Mouse (Mus musculus) C2C12 (cell line): ENCODE measurements around the gene Cenpe. TPM values are rescaled to one million over a fixed set of nuclear protein-coding genes. Genes with fewer than 3 reads are reported as not detected.

Source experiments
- H3K27me3 ChIP-seq: one replicate; pipeline ENCODE4 v1.6.1; 2011; ENCODE audit not compliant: control insufficient read depth, insufficient read depth, insufficient read length
- H3K36me3 ChIP-seq: one replicate; pipeline ENCODE4 v1.6.1; 2011; ENCODE audit not compliant: control insufficient read depth, insufficient read depth
- H3K4me3 ChIP-seq: one replicate; pipeline ENCODE4 v1.5.1; 2011; ENCODE audit warnings: mild to moderate bottlenecking, control low read depth; ENCODE audit not compliant: poor library complexity, insufficient read depth, severe bottlenecking
- H3K79me2 ChIP-seq: one replicate; pipeline ENCODE4 v1.6.1; 2011; ENCODE audit not compliant: control insufficient read depth, insufficient read depth
- H3K79me3 ChIP-seq: one replicate; pipeline ENCODE4 v1.6.1; 2011; ENCODE audit warnings: low read depth, control low read depth
- H3ac ChIP-seq: one replicate; pipeline ENCODE3; 2011; ENCODE audit warnings: low read depth; ENCODE audit not compliant: control insufficient read depth, insufficient read length
- CEBPB ChIP-seq: IDR thresholded peaks from one replicate; pipeline ENCODE4 v1.6.1; 2011; ENCODE audit warnings: low read depth, mild to moderate bottlenecking, control low read depth, moderate library complexity
- CTCF ChIP-seq: IDR thresholded peaks from one replicate; pipeline ENCODE4 v1.5.1; 2011; ENCODE audit not compliant: control insufficient read depth, insufficient read depth, insufficient read length
- FOSL1 ChIP-seq: IDR thresholded peaks from one replicate; pipeline ENCODE4 v1.8.0; 2011; ENCODE audit warnings: mild to moderate bottlenecking, low read length; ENCODE audit not compliant: poor library complexity, insufficient read depth, severe bottlenecking
- MAX ChIP-seq: IDR thresholded peaks from one replicate; pipeline ENCODE4 v1.6.1; 2011; ENCODE audit warnings: mild to moderate bottlenecking, control low read depth
- MYOD1 ChIP-seq: IDR thresholded peaks from one replicate; pipeline ENCODE4 v1.6.1; 2011; ENCODE audit warnings: low read depth; ENCODE audit not compliant: control insufficient read depth, insufficient read length
- MYOG ChIP-seq: IDR thresholded peaks from one replicate; pipeline ENCODE4 v1.6.1; 2011; ENCODE audit not compliant: control insufficient read depth, insufficient read length; ENCODE audit errors: extremely low read depth
- USF1 ChIP-seq: IDR thresholded peaks from one replicate; pipeline ENCODE4 v1.6.1; 2011; ENCODE audit warnings: low read depth, mild to moderate bottlenecking, control low read depth, moderate library complexity
- polyA plus RNA-seq: library from polyadenylated mRNA; unstranded; fragments of >200 nt; fragmentation: generic; extraction: Trizol; gene quantifications from one replicate; pipeline ENCODE4 v1.2.1, GENCODE M21; 2012; ENCODE audit warnings: missing spikeins

Gene Cenpe
- polyA plus RNA-seq, 1 experiment: 7.9 TPM

DNA sequence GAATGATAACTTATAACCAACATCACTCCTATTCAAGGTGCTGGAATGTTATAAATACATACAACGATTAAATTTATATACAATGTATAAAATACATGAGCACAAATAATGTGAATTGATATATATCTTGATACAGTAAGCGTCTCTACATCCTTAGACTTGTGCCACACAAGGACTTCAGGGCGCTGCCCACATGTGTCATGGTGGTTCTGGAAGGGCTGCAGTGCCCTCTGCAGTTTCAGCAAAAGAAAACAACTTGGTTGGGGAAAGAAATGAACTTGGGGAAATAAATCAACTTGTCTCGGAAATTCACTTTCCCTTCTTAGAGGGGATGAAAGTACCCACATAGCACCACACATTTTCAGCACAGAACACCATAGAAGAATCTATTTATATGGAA, 5.7 kb upstream of the Cenpe start:
- Histone ChIP-seq H3K79me3 (no peaks in the 10 kb centered on the region), H3K36me3 (no peaks in the 10 kb centered on the region), H3ac (no peak overlapping the region), H3K27me3 (no peaks in the 10 kb centered on the region), H3K4me3 (no peak overlapping the region), H3K79me2 (no peaks in the 10 kb centered on the region)
- TF ChIP-seq CTCF: no peak
- TF ChIP-seq MYOG: no peak
- TF ChIP-seq MAX: no peak
- no peak for TF ChIP-seq FOSL1
- no peak for TF ChIP-seq USF1
- TF ChIP-seq MYOD1: no peak
- no peak for TF ChIP-seq CEBPB

DNA sequence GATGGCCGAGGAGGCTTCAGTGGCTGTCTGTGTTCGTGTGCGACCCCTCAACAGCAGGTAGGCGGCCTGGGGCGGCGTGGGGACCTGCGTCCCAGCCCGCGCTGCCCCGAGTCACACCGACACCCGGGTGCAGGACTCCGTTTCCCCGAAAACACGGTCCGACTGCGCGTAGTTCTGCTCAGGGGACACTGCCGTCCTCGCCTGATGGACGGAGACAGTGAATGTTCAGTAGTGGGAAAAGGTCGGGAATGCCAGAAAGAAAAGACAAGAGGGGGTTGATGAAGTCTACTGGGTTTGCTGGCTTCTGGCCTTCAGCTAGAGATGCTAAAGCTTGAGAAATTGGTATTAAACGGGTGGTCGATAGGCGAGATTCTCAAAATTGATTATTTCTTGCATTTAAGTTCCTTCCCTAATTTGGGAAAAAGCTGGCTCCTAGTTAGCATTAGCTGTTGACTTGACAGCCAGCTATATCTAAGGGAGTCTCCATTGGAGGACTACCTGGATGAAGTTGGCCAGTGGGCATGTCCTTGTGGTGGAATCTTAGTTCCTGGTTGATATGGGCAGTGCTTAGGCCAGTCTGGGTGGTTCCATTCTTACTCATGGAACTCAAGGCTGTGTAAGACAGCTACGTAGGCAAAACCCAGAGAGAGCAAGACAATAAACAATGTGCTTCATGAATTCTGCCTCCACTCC, 467 bp downstream of the Cenpe start:
- TF ChIP-seq USF1: no peak
- TF ChIP-seq MYOD1: no peak
- no peak for TF ChIP-seq CEBPB
- no peak for TF ChIP-seq MAX
- no peak for TF ChIP-seq CTCF
- TF ChIP-seq MYOG: no peak
- no peak for TF ChIP-seq FOSL1

GRCm38 (mm10) chr3:135232058-135232457, 19.7 kb downstream of the Cenpe start:
- H3K27me3 ChIP-seq: no peaks in the 10 kb centered on the region
- H3K79me3 ChIP-seq: no peaks in the 10 kb centered on the region
- no peak overlapping the region for H3K4me3 ChIP-seq
- H3K36me3 ChIP-seq: peaks cover 78% of the 10 kb centered on the region
- H3ac ChIP-seq: no peak overlapping the region
- TF ChIP-seq USF1: no peak
- no peak for TF ChIP-seq MYOG
- no peak for TF ChIP-seq FOSL1
- no peak for TF ChIP-seq MAX
- no peak for TF ChIP-seq CEBPB
- TF ChIP-seq CTCF: no peak
- TF ChIP-seq MYOD1: no peak
- H3K79me2 ChIP-seq: no peaks in the 10 kb centered on the region

More for the DNA sequence above, 467 bp downstream of the Cenpe start:
- peaks cover 33% of the 10 kb centered on the region for H3K79me2 ChIP-seq
- peak overlapping the region; percentile 92 for H3K4me3 ChIP-seq
- peaks cover 31% of the 10 kb centered on the region for H3K36me3 ChIP-seq
- no peaks in the 10 kb centered on the region for H3K27me3 ChIP-seq
- peaks cover 26% of the 10 kb centered on the region for H3K79me3 ChIP-seq
- peak overlapping the region; percentile 92 for H3ac ChIP-seq

GRCm38 (mm10) chr3:135232462-135232861, 20.1 kb downstream of the Cenpe start:
- no peaks in the 10 kb centered on the region for H3K79me3 ChIP-seq
- TF ChIP-seq MAX: no peak
- no peak for TF ChIP-seq CEBPB
- TF ChIP-seq USF1: no peak
- no peak for TF ChIP-seq FOSL1
- TF ChIP-seq MYOD1: no peak
- TF ChIP-seq CTCF: no peak
- TF ChIP-seq MYOG: no peak
- no peak overlapping the region for H3K4me3 ChIP-seq
- peaks cover 82% of the 10 kb centered on the region for H3K36me3 ChIP-seq
- H3ac ChIP-seq: no peak overlapping the region
- H3K79me2 ChIP-seq: no peaks in the 10 kb centered on the region
- no peaks in the 10 kb centered on the region for H3K27me3 ChIP-seq

DNA sequence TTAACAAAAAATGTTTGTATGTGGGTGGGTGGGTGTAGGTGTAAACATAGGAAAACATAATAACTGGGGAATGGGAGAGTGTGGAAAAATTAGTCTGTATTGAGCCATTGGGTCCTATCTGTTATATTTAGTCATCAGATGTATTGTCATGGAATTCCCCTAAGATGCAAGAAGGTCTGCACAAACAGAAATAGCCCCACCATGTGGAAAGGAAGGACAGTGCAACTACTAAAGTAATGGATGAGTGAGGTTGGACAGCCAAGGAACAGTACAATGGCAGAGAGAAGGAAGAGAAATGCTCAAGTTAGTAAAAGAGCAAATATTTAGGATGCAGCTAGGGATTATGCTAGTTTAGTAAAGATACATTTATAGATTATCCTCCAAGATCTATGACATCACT, 33.4 kb downstream of the Cenpe start:
- Histone ChIP-seq H3K79me2 (no peaks in the 10 kb centered on the region), H3K27me3 (no peaks in the 10 kb centered on the region), H3K4me3 (no peak overlapping the region), H3ac (no peak overlapping the region), H3K79me3 (no peaks in the 10 kb centered on the region), H3K36me3 (peaks cover 98% of the 10 kb centered on the region)
- TF ChIP-seq MYOD1: no peak
- no peak for TF ChIP-seq MAX
- TF ChIP-seq CTCF: no peak
- no peak for TF ChIP-seq MYOG
- TF ChIP-seq USF1: no peak
- TF ChIP-seq CEBPB: no peak
- TF ChIP-seq FOSL1: no peak

DNA sequence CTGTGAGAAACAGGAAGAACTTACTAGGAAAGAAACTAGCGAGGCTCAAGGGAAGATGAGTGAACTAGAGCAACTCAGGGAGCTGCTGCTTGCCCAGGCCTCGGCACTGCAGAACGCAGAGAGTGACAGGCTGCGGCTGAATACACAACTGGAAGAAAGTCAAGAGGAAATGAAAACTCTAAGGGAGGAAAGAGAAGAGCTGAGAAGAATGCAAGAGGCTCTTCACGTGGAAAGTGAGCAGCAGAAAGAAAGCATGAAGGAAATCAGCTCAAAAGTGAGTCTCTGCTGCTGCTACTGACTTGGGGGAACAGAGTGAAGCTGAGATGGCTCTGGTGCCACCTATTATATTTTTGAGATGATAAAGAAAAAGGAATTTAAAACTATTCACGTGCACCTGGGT, 34.5 kb downstream of the Cenpe start:
- TF ChIP-seq FOSL1 (no peak), CTCF (no peak), USF1 (no peak), MAX (no peak), MYOG (no peak), CEBPB (no peak), MYOD1 (no peak)
- no peaks in the 10 kb centered on the region for H3K27me3 ChIP-seq
- peaks cover 98% of the 10 kb centered on the region for H3K36me3 ChIP-seq
- H3K4me3 ChIP-seq: no peak overlapping the region
- H3K79me2 ChIP-seq: no peaks in the 10 kb centered on the region
- no peaks in the 10 kb centered on the region for H3K79me3 ChIP-seq
- H3ac ChIP-seq: no peak overlapping the region
